Mouse (Mus musculus) retina, embryonic 14.5 days (tissue): ENCODE data around the gene 1700013F07Rik.
"Not testable (repeated sequence)": the region's sequence is repeated elsewhere in the genome, so short reads cannot be mapped to it uniquely, and the experiment has no call there.

Experiments used
- DNase-seq: peaks from one replicate; pipeline ENCODE4 v3.0.0-alpha.2; 2015; ENCODE audit warnings: low spot score

1700013F07Rik gene

DNA sequence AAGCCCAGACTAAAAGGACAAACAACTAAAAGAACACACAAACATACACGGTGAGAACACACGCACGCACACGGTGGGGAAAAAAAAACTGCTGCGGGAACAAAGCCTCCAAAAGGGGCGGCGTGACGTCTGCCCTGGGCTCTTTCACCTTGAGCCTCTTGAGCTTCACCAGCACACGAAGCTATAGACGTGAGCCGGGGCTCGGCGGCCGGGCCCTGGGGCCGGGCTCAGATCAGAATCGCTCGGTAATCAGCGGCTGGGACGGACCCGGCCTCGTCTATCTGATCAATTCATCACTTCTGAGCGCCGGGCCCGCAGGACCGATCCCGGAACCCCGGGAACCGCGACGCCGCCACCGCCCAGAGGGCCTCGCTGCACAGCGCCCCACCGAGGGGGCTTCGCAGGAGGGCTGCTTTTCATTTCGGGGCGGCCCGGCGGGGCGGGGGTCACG, 20.2 kb downstream of the 1700013F07Rik start:
- no peak for DNase-seq

GRCm38 (mm10) chr3:108554587-108555312, 20.8 kb downstream of the 1700013F07Rik start:
- peak; percentile 97 for DNase-seq

GRCm38 (mm10) chr3:108557888-108558287, 23.9 kb downstream of the 1700013F07Rik start:
- DNase-seq: no peak

DNA sequence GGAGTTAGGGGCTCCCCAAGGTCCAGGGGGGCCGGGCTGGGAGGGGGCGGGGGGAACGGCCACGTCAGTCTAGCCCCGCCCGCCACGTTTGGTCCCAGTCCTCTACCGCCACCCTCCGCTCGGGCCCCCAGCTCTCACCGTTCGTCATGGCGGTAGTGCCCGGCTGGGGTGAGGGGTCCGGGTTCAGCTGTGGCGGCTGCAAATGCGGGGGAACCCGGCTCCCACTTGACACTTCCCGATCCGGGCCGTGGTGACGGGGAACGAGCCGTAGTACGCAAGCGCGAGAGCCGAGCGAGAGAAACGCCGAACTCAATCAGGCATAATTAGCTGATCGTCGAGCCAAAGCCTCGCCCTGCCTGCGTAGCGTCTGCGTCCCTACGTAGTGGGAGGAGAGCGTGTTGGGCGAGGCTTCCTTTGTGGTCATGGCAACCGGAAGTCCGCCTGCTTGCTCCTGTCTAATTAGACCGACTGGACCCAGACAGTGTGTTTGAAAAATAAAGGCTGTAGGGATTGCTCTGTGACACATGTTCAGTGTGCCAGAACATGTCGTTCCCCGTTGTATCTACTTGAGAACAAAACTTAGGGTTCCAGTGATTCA, 28.3 kb downstream of the 1700013F07Rik start, which contains the start of gene Tmem167b:
TSS of gene Tmem167b (minus strand) at position 334 of the 598 bp plus-strand sequence.
- peak; percentile 100 for DNase-seq

- DNase-seq: no peak
Measured at GRCm38 (mm10) chr3:108562777-108563271, 28.9 kb downstream of the 1700013F07Rik start.

- DNase-seq: peak; percentile 91
Measured at GRCm38 (mm10) chr3:108563309-108563708, 29.4 kb downstream of the 1700013F07Rik start.

- DNase-seq: no peak
Measured at GRCm38 (mm10) chr3:108567990-108568877, 34.3 kb downstream of the 1700013F07Rik start.

GRCm38 (mm10) chr3:108569636-108570035, 35.7 kb downstream of the 1700013F07Rik start:
- DNase-seq: not testable (repeated sequence)

DNA sequence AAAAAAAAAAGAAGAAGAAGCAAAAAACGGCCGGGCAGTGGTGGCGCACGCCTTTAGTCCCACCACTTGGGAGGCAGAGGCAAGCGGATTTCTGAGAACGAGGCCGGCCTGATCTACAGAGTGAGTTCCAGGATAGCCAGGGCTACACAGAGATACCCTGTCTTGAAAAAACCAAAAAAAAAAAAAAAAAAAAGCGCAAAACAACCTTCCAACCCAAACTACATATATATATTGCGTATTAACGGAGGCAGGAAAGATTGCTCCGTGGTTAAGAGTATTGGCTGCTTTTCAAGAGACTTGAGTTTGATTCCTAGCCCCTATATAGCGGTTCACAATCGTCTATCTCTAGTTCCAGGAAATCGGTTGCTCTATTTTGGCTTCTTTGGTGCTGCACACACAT, 36.9 kb downstream of the 1700013F07Rik start:
- DNase-seq: no peak

DNA sequence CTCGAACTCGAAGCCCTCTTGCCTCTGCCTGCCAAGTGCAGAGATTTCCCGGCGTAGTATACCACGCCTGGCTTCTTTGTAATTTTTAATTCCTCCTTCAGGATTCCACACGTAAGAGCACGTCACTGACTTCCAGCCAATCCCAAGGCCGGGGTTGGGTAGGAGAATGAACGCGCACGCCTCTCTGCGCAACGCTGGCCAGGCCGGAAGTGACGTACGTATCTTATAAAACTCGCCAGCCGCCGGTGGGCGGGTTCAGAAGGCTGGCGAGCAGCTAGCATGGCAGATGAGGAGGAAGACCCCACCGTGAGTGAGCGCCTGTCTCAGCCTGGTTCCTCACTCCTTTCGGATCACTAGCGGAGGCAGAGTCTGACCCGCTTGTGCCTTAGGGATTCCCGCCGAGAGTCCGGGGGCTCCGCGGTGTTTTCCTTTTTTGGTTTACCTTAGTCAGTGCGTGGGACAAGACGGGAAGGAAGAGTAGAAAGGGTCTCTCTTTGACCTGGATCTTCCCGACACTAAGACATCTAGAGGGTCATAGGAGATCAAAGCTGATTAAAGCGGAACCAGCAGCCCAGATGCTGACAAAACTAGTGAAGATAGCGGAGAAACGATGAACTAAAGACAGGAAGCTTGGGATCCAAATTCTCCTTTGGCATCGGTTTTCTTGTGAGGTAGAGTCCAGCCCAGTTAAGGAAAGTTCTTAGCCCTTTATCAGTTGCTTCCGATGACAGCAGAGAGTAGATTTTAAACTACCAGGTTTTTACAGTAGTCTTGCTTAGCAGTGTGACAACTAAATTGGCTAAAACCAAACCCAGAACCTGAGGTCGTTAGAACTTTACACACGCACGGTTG, 37.7 kb downstream of the 1700013F07Rik start, which contains the start of gene Taf13:
TSS of gene Taf13 (plus strand) at position 256 of the 852 bp plus-strand sequence.
- peak; percentile 98 for DNase-seq

DNA sequence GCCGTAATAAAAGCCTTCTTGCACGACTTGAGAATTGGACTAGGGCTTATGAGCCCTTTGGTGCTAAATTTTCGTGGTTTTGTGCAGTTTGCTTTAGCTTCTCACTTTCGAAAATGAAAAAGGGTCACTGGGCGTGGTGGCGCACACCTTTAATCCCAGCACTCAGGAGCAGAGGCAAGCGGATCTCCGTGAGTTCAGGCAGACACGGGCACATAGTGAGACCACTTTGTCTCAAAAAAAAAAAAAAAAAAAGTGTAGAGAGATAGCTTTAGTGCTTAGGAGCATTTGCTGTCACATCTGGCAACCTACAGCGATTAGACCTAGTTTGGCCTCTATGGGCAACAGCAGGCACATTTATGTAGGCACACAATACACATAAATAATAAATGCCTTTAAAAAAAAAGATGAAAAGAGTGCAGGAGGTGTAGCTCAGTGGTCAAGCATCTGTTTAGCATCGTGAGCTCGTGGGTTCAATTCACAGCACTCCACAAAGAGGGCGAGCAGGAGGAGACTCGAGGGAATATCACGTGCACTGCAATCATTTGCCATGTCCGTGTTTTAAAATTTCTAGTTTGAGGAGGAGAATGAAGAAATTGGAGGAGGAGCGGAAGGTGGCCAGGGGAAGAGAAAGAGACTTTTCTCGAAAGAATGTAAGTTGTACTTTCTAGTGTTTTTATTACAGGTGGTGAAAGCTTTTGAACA, 38.5 kb downstream of the 1700013F07Rik start:
- no peak for DNase-seq

GRCm38 (mm10) chr3:108574018-108574417, 40.1 kb downstream of the 1700013F07Rik start:
- no peak for DNase-seq

DNA sequence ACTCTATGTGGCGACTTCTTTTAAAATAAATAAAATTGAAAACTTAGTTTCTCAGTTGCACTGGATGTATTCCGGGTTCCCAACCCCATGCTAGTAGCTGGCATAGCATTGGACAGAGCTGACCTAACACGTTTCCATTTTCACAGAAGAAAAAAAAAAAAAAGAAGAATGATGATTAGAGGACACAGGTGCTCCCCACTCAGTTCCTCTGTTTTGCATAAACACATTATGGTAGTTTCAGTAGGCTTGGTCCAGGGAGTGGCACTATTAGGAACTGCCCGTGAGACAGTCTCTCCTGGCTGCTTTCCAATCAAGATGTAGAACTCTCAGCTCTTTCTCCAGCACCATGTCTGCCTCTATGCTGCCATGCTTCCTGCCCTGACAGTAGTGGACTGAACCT, 50.6 kb downstream of the 1700013F07Rik start:
- DNase-seq: no peak

GRCm38 (mm10) chr3:108588446-108588845, 54.5 kb downstream of the 1700013F07Rik start:
- DNase-seq: no peak

DNA sequence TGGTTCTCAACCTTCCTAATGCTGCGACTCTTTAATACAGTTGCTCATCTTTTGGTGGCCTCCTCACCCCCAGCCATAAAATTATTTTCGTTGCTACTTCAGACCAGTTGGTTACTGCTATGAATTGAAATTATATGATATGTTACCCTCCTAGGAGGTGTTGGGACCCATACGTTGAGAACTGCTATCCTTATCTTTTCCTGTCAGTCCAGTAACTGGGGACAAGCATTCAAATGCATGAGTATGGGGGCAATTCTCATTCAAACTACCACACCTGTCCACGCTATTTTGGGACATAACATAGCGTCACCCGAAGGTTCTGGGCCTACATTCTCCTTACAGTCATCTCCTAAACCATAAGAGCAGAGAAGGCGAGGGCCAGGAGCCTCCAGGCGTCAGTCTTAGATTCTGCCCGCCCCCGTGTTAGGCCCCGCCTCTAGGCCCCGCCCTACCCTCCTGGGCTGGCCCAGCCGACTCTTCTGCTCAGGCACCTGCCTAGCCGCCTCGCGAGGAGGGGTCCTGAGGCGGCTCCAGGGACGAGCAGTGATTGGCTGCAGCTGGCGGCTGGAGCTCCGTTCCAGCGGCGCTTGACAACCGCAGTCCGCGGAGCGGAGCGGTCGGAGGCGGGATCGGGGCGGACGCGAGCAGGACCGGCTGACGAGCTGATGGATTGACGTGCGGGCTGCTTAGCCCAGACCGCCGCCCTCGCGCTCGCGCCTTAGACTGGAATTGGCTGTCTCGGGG, 57.0 kb downstream of the 1700013F07Rik start, which contains the start of gene Wdr47:
TSS of gene Wdr47 (plus strand) at position 494 of the 744 bp plus-strand sequence.
- DNase-seq: peak; percentile 97

GRCm38 (mm10) chr3:108591530-108592522, 57.9 kb downstream of the 1700013F07Rik start:
- DNase-seq: peak; percentile 45
